In the genomic region with DNA sequence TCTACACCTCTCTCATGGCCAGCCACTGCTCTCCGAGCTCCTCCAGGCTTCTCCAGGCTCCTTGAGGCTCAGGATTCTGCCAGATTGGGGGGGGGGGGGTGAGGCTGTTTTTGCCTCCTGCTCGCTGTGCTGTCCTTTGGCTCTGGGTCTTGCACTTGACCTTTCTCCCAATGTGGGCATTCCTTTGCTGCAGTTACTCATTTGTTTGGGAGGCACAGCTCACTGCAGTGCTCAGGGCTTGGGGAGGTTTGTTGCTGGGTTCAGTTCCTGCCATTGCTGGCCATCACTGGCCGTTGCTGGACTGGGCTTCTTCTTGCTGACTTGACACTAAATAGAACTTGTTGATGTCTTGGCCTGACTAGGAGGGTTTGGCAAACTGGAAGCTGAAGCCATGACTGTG, we compare ENCODE assay signal across 21 mouse cellular contexts. TPM values are rescaled to one million over a fixed set of nuclear protein-coding genes. Genes with fewer than 3 reads are reported as not detected.
DNase-seq lines count a peak whose midpoint lies in the region; ATAC-seq and TF ChIP-seq lines count a peak whose summit lies in the region.
"Had no signal": no experiment of that assay in that cellular context is flagged by ENCODE, and none has a peak within 500 bp of the region (broad histone marks: within the 10 kb centered on the region; RNA-seq: fewer than 3 reads in every experiment).

No protein-coding gene starts in this region.

- no peak for ATAC-seq in kidney, embryonic 14.5 days (ENCODE audit: low FRiP score, low TSS enrichment)
- ATAC-seq: forebrain, embryonic 15.5 days; hindbrain, postnatal 0 days; Patski had no signal

- H3K27ac ChIP-seq in kidney, embryonic 14.5 days (ENCODE audit: low read depth, low read length) = no peak overlapping the region
- H3K27ac ChIP-seq in cerebellum, adult 2 months (ENCODE audit: insufficient read depth, low read length) = no peak overlapping the region
- H3K27ac ChIP-seq: embryonic facial prominence, embryonic 15.5 days; forebrain, embryonic 15.5 days; heart, adult 2 months; heart, embryonic 15.5 days; hindbrain, embryonic 13.5 days; hindbrain, postnatal 0 days had no signal

- no peak for TF ChIP-seq POLR2A in cerebellum, adult 2 months (IDR thresholded peaks at IDR 0.05; ENCODE audit: borderline replicate concordance, insufficient read depth, low read length)

- H3K4me2 ChIP-seq in kidney, embryonic 14.5 days (replicated peaks; ENCODE audit: low read depth, low read length) = no peak overlapping the region
- H3K4me2 ChIP-seq: embryonic facial prominence, embryonic 15.5 days; forebrain, embryonic 15.5 days; heart, embryonic 11.5 days; heart, embryonic 15.5 days; hindbrain, embryonic 13.5 days had no signal

- no peak for TF ChIP-seq CTCF in cerebellum, adult 2 months (IDR thresholded peaks at IDR 0.05; ENCODE audit: borderline replicate concordance, insufficient read depth, low read depth, low read length)

- no peaks in the 10 kb centered on the region for H3K9me3 ChIP-seq in kidney, embryonic 14.5 days (ENCODE audit: control insufficient read depth, low read length)
- H3K9me3 ChIP-seq: embryonic facial prominence, embryonic 15.5 days; forebrain, embryonic 15.5 days; heart, embryonic 15.5 days; hindbrain, embryonic 13.5 days had no signal

- 66% methylated on average over 3 of the region's 3 CpGs for whole genome bisulfite sequencing in kidney, embryonic 14.5 days
- WGBS in cerebellum, adult 2 months = 66% methylated on average over 3 of the region's 3 CpGs

- peak; percentile 55 for DNase-seq in adrenal gland, adult 2 months
- no peak for DNase-seq in adrenal gland, postnatal 4 days (ENCODE audit: low spot score in 2 of 2)
- peak; percentile 14 for DNase-seq in kidney, adult 9 months
- peak; percentile 9 for DNase-seq in adrenal gland, postnatal 25 days
- DNase-seq in Muller cell, postnatal 12 days (ENCODE audit: inconsistent ontology term) = no peak
- no peak for DNase-seq in cerebellum, adult 2 months
- DNase-seq: cerebellum, adult 8-10 months; cerebellum, postnatal 14 days; embryo, embryonic 11 days; gastrocnemius, postnatal 14 days; heart, adult 2 months; heart, postnatal 14 days had no signal

- no peaks in the 10 kb centered on the region for H3K4me1 ChIP-seq in kidney, embryonic 14.5 days (ENCODE audit: control insufficient read depth, insufficient read depth, low read length)
- H3K4me1 ChIP-seq in cerebellum, adult 2 months (ENCODE audit: control insufficient read depth, insufficient read depth, low read length) = peaks cover 10% of the 10 kb centered on the region; the same call in 1 of the 2 replicates
- H3K4me1 ChIP-seq: embryonic facial prominence, embryonic 15.5 days had no signal

- H3K27me3 ChIP-seq in kidney, embryonic 14.5 days (ENCODE audit: control insufficient read depth, insufficient read depth, low read length) = no peaks in the 10 kb centered on the region
- no peaks in the 10 kb centered on the region for H3K27me3 ChIP-seq in cerebellum, adult 2 months (ENCODE audit: control insufficient read depth, insufficient read depth, low read length)
- H3K27me3 ChIP-seq: embryonic facial prominence, embryonic 15.5 days; forebrain, embryonic 15.5 days; heart, embryonic 15.5 days; hindbrain, embryonic 13.5 days; Patski had no signal

- H3K4me3 ChIP-seq in kidney, embryonic 14.5 days (ENCODE audit: low read length) = no peak overlapping the region
- no peak overlapping the region for H3K4me3 ChIP-seq in cerebellum, adult 2 months (replicated peaks; ENCODE audit: insufficient read depth, low read depth, low read length)
- H3K4me3 ChIP-seq: embryonic facial prominence, embryonic 15.5 days; erythroblast, embryonic 14.5 days; forebrain, embryonic 15.5 days; heart, adult 2 months; heart, embryonic 15.5 days; hindbrain, embryonic 13.5 days had no signal

- no peak overlapping the region for H3K9ac ChIP-seq in kidney, embryonic 14.5 days (ENCODE audit: low read depth, low read length)
- H3K9ac ChIP-seq: embryonic facial prominence, embryonic 15.5 days; forebrain, embryonic 15.5 days; heart, embryonic 15.5 days; hindbrain, embryonic 13.5 days had no signal

- no peaks in the 10 kb centered on the region for H3K36me3 ChIP-seq in kidney, embryonic 14.5 days (ENCODE audit: control insufficient read depth, insufficient read depth, low read length)
- H3K36me3 ChIP-seq: forebrain, embryonic 15.5 days; heart, embryonic 15.5 days had no signal

RNA-seq across cellular contexts. Expression of a gene that starts 14.3 kb away (rescaled TPM):
- 10 to 100 TPM; 25.8 to 28.1 TPM for total RNA-seq in adrenal gland, adult 2 months (2021)
- polyA plus RNA-seq in adrenal gland, adult 2 months (2012; rRNA removed) = 54.7 and 63.0 TPM in 2 replicates
- total RNA-seq in adrenal gland, postnatal 4 days (2021) = 10 to 100 TPM; 25.8 to 29.2 TPM
- 57.1 and 68.6 TPM in 2 replicates for polyA plus RNA-seq in kidney, embryonic 14.5 days (2014; fragmentation: Nextera tagmentation; extraction: Ambion mirVana)
- total RNA-seq in adrenal gland, postnatal 25 days (2021) = 22.6 and 26.3 TPM in 2 replicates
- polyA plus RNA-seq in cerebellum, adult 2 months (2012; rRNA removed) = 45.3 and 47.0 TPM in 2 replicates

Comparison
In these comparisons a context has a peak if more than half of its experiments do, and no peak if none do; other contexts are left out.
1. DNase-seq: peak in adrenal gland, adult 2 months (single experiment), kidney, adult 9 months (single experiment) and adrenal gland, postnatal 25 days (single experiment); none in adrenal gland, postnatal 4 days (0 of 2), Muller cell, postnatal 12 days (single experiment) and cerebellum, adult 2 months (0 of 2).